Mouse (Mus musculus) adrenal gland, postnatal 25 days (tissue): ENCODE data around the gene Sfmbt1. TPM values are rescaled to one million over a fixed set of nuclear protein-coding genes. Genes with fewer than 3 reads are reported as not detected.

Source experiments
- DNase-seq: peaks from one replicate; pipeline ENCODE4 v3.0.0; 2021; ENCODE audit warnings: mixed read lengths
- long read RNA-seq: library from polyadenylated mRNA; stranded (forward); transcript quantifications from one replicate; pipeline ENCODE4 v2.0.0, GENCODE M21; 2021
- total RNA-seq: library from RNA; stranded (reverse); gene quantifications from 2 replicates; pipeline ENCODE4 v1.2.3, GENCODE M21; 2021

Gene Sfmbt1
- total RNA-seq, result 28.4 and 35.0 TPM in 2 replicates
- long read RNA-seq, full-length matches to known transcripts, result 6 of 26 reads
- long read RNA-seq, partial matches to known transcripts, result 12 of 26 reads
- long read RNA-seq, other reads (novel, unspliced or antisense), result 8 of 26 reads

GRCm38 (mm10) chr14:30714799-30715617, at the start of gene Sfmbt1:
Sfmbt1 (plus strand) TSS chr14:30714849.
- peak; percentile 49 for DNase-seq

- no peak for DNase-seq
These were observed 48.6 kb upstream of the Sfmbt1 start for GRCm38 (mm10) chr14:30666061-30666460.

GRCm38 (mm10) chr14:30666604-30667003, 48.0 kb upstream of the Sfmbt1 start:
- DNase-seq, result no peak

- DNase-seq, result peak; percentile 50
These were observed 44.5 kb upstream of the Sfmbt1 start for GRCm38 (mm10) chr14:30670161-30670560.

- DNase-seq, result peak; percentile 39
These were observed 43.3 kb upstream of the Sfmbt1 start for GRCm38 (mm10) chr14:30671095-30671985.

- peak; percentile 87 for DNase-seq
These were observed 42.7 kb upstream of the Sfmbt1 start for GRCm38 (mm10) chr14:30671986-30672312.

- no peak for DNase-seq
These were observed 39.7 kb upstream of the Sfmbt1 start for GRCm38 (mm10) chr14:30674947-30675346.

GRCm38 (mm10) chr14:30682131-30682530, 32.5 kb upstream of the Sfmbt1 start:
- DNase-seq, result peak; percentile 54

- no peak for DNase-seq
These were observed 24.0 kb upstream of the Sfmbt1 start for GRCm38 (mm10) chr14:30690685-30691084.

GRCm38 (mm10) chr14:30692439-30692838, 22.2 kb upstream of the Sfmbt1 start:
- peak; percentile 21 for DNase-seq

- DNase-seq, result no peak
These were observed 19.9 kb upstream of the Sfmbt1 start for GRCm38 (mm10) chr14:30694786-30695185.

- DNase-seq, result peak; percentile 91
These were observed 19.0 kb upstream of the Sfmbt1 start for GRCm38 (mm10) chr14:30695609-30696008.

- DNase-seq, result no peak
These were observed 17.1 kb upstream of the Sfmbt1 start for GRCm38 (mm10) chr14:30697407-30698052.

- peak; percentile 73 for DNase-seq
These were observed 15.0 kb upstream of the Sfmbt1 start for GRCm38 (mm10) chr14:30699656-30700055.

GRCm38 (mm10) chr14:30702512-30702911, 12.1 kb upstream of the Sfmbt1 start:
- DNase-seq, result no peak

GRCm38 (mm10) chr14:30703079-30703478, 11.6 kb upstream of the Sfmbt1 start:
- DNase-seq, result no peak

- no peak for DNase-seq
These were observed 10.4 kb upstream of the Sfmbt1 start for GRCm38 (mm10) chr14:30704098-30704855.

- DNase-seq, result no peak
These were observed 2.8 kb upstream of the Sfmbt1 start for GRCm38 (mm10) chr14:30711892-30712291.

- DNase-seq, result no peak
These were observed 880 bp upstream of the Sfmbt1 start for GRCm38 (mm10) chr14:30713769-30714168.

- DNase-seq, result peak; percentile 88
These were observed 985 bp downstream of the Sfmbt1 start for GRCm38 (mm10) chr14:30715618-30716050.
